Comparison of ENCODE assay signal across 9 mouse cellular contexts in the genomic region with DNA sequence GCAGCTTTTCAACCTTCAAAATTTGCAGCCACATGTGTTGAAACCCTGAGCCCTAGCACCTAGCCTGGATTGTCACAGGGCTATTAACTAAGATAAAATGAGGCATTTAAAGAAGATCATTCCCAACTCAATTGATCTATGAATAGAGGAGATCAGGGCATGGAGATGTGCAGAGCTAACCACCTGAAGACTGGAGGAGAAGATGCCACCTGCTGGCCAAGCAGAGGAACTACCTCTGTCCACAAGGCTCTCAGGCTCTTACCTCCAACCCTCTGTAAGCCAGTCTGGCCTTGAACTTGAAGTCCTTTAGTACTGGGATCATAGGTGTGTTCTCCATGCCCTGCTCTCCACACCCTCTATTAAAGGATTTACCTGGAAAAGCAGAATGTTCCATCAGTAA. TPM values are rescaled to one million over a fixed set of nuclear protein-coding genes. Genes with fewer than 3 reads are reported as not detected.
DNase-seq lines count a peak whose midpoint lies in the region; ATAC-seq and TF ChIP-seq lines count a peak whose summit lies in the region.
"Had no signal": no experiment of that assay in that cellular context is flagged by ENCODE, and none has a peak within 500 bp of the region (broad histone marks: within the 10 kb centered on the region; RNA-seq: fewer than 3 reads in every experiment).

No protein-coding gene starts in this region.

- no peaks in the 10 kb centered on the region for H3K27me3 ChIP-seq in testis, adult 2 months (ENCODE audit: control insufficient read depth, insufficient read depth, low read length)
- H3K27me3 ChIP-seq: liver, embryonic 15.5 days had no signal

- intact Hi-C loops in gastrocnemius, adult 2 months (cut with DNase I) = loop anchor here (1.0 to 5.0 kb wide), 4 partner anchors 86 to 300 kb away; no protein-coding TSS in a partner anchor

- no peaks in the 10 kb centered on the region for H3K36me3 ChIP-seq in testis, adult 2 months (ENCODE audit: control insufficient read depth, insufficient read depth, low read length)
- H3K36me3 ChIP-seq: liver, embryonic 15.5 days had no signal

- no peak overlapping the region for H3K27ac ChIP-seq in gastrocnemius, adult 2 months
- H3K27ac ChIP-seq in testis, adult 2 months (ENCODE audit: control insufficient read depth, insufficient read depth, low read depth, low read length) = no peak overlapping the region
- H3K27ac ChIP-seq: liver, embryonic 15.5 days had no signal

- H3K4me3 ChIP-seq in gastrocnemius, adult 2 months = no peak overlapping the region
- no peak overlapping the region for H3K4me3 ChIP-seq in testis, adult 2 months (ENCODE audit: control insufficient read depth, low read depth, low read length)
- H3K4me3 ChIP-seq: liver, embryonic 15.5 days had no signal

- no peaks in the 10 kb centered on the region for H3K4me1 ChIP-seq in testis, adult 2 months (ENCODE audit: control insufficient read depth, insufficient read depth, low read length)
- H3K4me1 ChIP-seq: liver, embryonic 15.5 days had no signal

- peak; percentile 58 for DNase-seq in gastrocnemius, adult 2 months
- DNase-seq in gastrocnemius, postnatal 4 days (ENCODE audit: low spot score in 2 of 2) = no peak
- peak; percentile 79 for DNase-seq in A20 (ENCODE audit: low read depth, low spot score)
- DNase-seq in embryo, embryonic 10.5 days (ENCODE audit: low spot score) = peak; percentile 49
- DNase-seq in kidney, postnatal 10 days = peak; percentile 36
- DNase-seq in lung, postnatal 14 days = peak; percentile 65

- TF ChIP-seq CTCF in gastrocnemius, adult 2 months (IDR thresholded peaks at IDR 0.05) = peak; percentile 96
- peak; percentile 76; the same call in 1 of the 2 replicates for TF ChIP-seq CTCF in testis, adult 2 months (IDR thresholded peaks at IDR 0.05; ENCODE audit: control insufficient read depth, insufficient read depth, insufficient replicate concordance, low read depth, low read length)

- peak; percentile 54 for ATAC-seq in activated CD4-positive, CD25-positive, alpha-beta regulatory T cell, adult 4 months

- TF ChIP-seq POLR2A in testis, adult 2 months (IDR thresholded peaks at IDR 0.05; ENCODE audit: control insufficient read depth, low read depth, low read length) = no peak

RNA-seq across cellular contexts. Expression of a gene that starts 11.9 kb away (rescaled TPM):
- total RNA-seq in gastrocnemius, adult 2 months (2021) = 100 to 1,000 TPM; 116 to 134 TPM
- 10 to 100 TPM; 40.7 to 51.1 TPM for total RNA-seq in gastrocnemius, postnatal 4 days (2021)
- 10 to 100 TPM; 57.5 to 82.1 TPM for polyA plus RNA-seq in activated CD4-positive, CD25-positive, alpha-beta regulatory T cell, adult 4 months (2017; shearing (Covaris generic))
- 14.0 and 20.0 TPM in 2 replicates for polyA plus RNA-seq in testis, adult 2 months (2012; rRNA removed)

RNA-seq across cellular contexts. Expression of a gene that starts 51.3 kb away (rescaled TPM):
- total RNA-seq in gastrocnemius, adult 2 months (2021) = 1 to 10 TPM; 4.0 to 4.1 TPM
- 1 to 10 TPM; 1.6 to 1.7 TPM for total RNA-seq in gastrocnemius, postnatal 4 days (2021)
- polyA plus RNA-seq in activated CD4-positive, CD25-positive, alpha-beta regulatory T cell, adult 4 months (2017; shearing (Covaris generic)) = 10 to 100 TPM; 27.7 to 29.1 TPM
- polyA plus RNA-seq in testis, adult 2 months (2012; rRNA removed) = 0.33 TPM in 1 of 2 replicates, not detected in the other

Comparison
In these comparisons a context has a peak if more than half of its experiments do, and no peak if none do; other contexts are left out.
1. DNase-seq: peak in gastrocnemius, adult 2 months (single experiment), A20 (single experiment), embryo, embryonic 10.5 days (single experiment), kidney, postnatal 10 days (single experiment) and lung, postnatal 14 days (single experiment); none in gastrocnemius, postnatal 4 days (0 of 2).